Mouse (Mus musculus) midbrain, embryonic 16.5 days (tissue): ENCODE measurements at regions not wholly inside any gene's neighbourhood (a gene's known extent, or its start where the extent isn't known, plus 50 kb on each side); places are given as distances from the start of the nearest gene placed in this dataset.

Experiments
- ATAC-seq: fragments of 200-750 bp; cut with Nextera tagmentation; 2 replicates; pipeline ENCODE4 v1.8.0; 2017; ENCODE audit warnings: moderate TSS enrichment
- H3K27ac ChIP-seq: fragments of 300-500 bp; sonication (generic); 2 replicates; pipeline ENCODE4 v1.5.1; 2014; ENCODE audit warnings: mild to moderate bottlenecking, low read length, mixed read lengths
- H3K27me3 ChIP-seq: fragments of 300-500 bp; sonication (generic); 2 replicates; pipeline ENCODE4 v1.6.1; 2014; ENCODE audit warnings: low read depth, low read length, mixed read lengths; ENCODE audit not compliant: control insufficient read depth, insufficient read depth
- H3K36me3 ChIP-seq: fragments of 300-500 bp; sonication (generic); 2 replicates; pipeline ENCODE4 v1.6.1; 2014; ENCODE audit warnings: mild to moderate bottlenecking, low read length, moderate library complexity, mixed read lengths; ENCODE audit not compliant: control insufficient read depth, insufficient read depth
- H3K4me1 ChIP-seq: fragments of 300-500 bp; sonication (generic); 2 replicates; pipeline ENCODE4 v1.6.1; 2014; ENCODE audit warnings: mild to moderate bottlenecking, low read length, mixed read lengths; ENCODE audit not compliant: control insufficient read depth, insufficient read depth
- H3K4me2 ChIP-seq: fragments of 300-500 bp; sonication (generic); 2 replicates; pipeline ENCODE4 v1.6.1; 2014; ENCODE audit warnings: mild to moderate bottlenecking, low read length, mixed read lengths
- H3K4me3 ChIP-seq: fragments of 300-500 bp; sonication (generic); 2 replicates; pipeline ENCODE4 v1.5.1; 2014; ENCODE audit warnings: low read depth, mild to moderate bottlenecking, low read length, moderate library complexity, mixed read lengths
- H3K9ac ChIP-seq: fragments of 300-500 bp; sonication (generic); 2 replicates; pipeline ENCODE4 v1.6.1; 2014; ENCODE audit warnings: low read depth, low read length, mixed read lengths
- H3K9me3 ChIP-seq: fragments of 300-500 bp; sonication (generic); replicated peaks from 2 replicates; pipeline ENCODE4 v1.6.1; 2014; ENCODE audit warnings: mild to moderate bottlenecking, low read length, mixed read lengths; ENCODE audit not compliant: control insufficient read depth, poor library complexity, severe bottlenecking
- WGBS: fragments of 180-500 bp; shearing (Covaris S2); extraction: QIAGEN DNeasy Blood & Tissue Kit; methylation state at CpG from one replicate; pipeline ENCODE4 v1.1.7; 2014; 5-methylcytosine and 5-hydroxymethylcytosine counted together

DNA sequence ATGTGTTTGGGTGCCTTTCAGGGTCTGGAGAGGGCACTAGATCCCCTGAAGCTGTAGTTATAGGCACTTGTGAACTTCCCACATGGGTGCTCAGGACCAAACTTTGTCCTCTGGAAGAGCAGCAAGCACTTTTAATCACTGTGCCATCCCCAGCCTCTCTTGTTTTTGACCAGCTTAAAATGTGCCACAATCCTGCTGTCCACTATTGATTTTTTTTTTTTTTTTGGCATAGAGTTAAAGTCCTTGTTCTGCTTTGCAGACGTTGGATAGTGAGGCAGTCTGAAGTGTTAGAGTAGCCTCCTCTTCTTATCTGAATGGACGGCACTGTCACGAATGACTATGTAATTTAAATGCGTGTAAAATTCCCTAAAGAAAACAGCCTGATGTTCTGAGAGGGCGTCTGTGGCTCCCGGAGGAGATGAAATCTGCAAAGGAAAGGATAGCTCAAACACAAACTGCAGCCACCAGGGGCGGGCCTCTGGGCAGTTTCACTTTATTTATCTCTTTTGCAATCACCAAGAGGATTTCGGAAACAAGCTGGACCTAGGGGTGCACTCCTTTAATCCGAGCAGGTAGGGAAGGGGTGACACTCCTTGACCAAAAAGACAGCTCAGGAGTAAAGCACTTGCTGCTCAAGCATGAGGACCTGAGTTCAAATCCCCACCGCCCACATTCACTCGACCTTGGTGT, 63.5 kb upstream of the Smyd2 start:
- no peaks in the 10 kb centered on the region for H3K9me3 ChIP-seq
- H3K9ac ChIP-seq, result no peak overlapping the region
- peaks cover 8% of the 10 kb centered on the region; the same call in 1 of the 2 replicates for H3K4me1 ChIP-seq
- no peak overlapping the region for H3K4me3 ChIP-seq
- H3K27ac ChIP-seq, result no peak overlapping the region
- H3K4me2 ChIP-seq, result no peak overlapping the region
- no peak for ATAC-seq
- 57% methylated on average over 11 of the region's 11 CpGs for WGBS
- no peaks in the 10 kb centered on the region for H3K36me3 ChIP-seq
- no peaks in the 10 kb centered on the region for H3K27me3 ChIP-seq

DNA sequence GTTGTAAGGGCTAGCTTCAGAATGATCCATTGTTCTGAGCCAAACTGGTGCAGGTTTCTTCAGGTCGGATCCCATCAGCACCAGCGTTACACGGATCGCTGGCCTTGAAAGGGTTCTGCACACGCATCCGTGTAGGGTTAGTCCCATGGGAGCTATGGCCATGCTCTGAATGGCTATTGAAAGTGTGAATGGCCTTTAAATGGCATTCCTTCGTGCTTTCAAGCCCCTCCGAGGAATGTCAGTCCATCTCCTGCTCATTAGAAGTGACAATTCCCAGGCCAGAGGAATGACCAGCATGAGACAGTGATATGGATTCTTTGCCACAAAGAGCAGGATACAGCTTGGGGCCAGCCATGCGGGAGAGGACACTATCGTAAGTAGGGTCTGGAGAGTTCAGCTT, 56.1 kb upstream of the Smyd2 start:
- no peak overlapping the region for H3K4me2 ChIP-seq

DNA sequence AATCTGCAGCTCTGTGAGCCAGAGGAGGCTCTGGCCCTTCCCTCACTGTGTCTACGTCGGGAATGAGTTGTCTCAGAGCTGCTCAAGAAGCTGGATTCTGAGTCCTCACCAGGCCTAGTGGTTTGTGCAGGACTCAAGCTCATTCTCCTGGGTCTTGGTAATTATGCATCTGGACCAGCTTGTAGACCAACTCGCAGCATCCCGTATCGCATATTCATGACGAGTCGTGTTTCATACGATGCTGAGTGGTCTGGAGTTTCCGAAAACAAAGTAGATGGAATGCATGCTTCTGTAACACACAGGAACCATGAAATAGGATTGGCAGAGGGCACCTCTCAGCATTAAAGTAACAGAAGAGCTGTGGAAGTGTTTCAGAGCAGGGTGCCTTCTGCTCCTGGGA, 53.5 kb upstream of the Smyd2 start:
- H3K27ac ChIP-seq, result no peak overlapping the region
- H3K9me3 ChIP-seq, result no peaks in the 10 kb centered on the region
- H3K4me3 ChIP-seq, result no peak overlapping the region
- no peak overlapping the region for H3K9ac ChIP-seq
- 0 out of 2 replicates have a peak, but pooled peaks cover 3% of the 10 kb centered on the region for H3K4me1 ChIP-seq
- no peaks in the 10 kb centered on the region for H3K27me3 ChIP-seq
- no peaks in the 10 kb centered on the region for H3K36me3 ChIP-seq
- 45% methylated on average over 9 of the region's 9 CpGs for WGBS
- no peak overlapping the region for H3K4me2 ChIP-seq
- no peak for ATAC-seq

More for the DNA sequence above, 56.1 kb upstream of the Smyd2 start:
- 50% methylated on average over 10 of the region's 10 CpGs for WGBS
- Histone ChIP-seq H3K9me3 (no peaks in the 10 kb centered on the region), H3K27ac (no peak overlapping the region), H3K27me3 (no peaks in the 10 kb centered on the region), H3K36me3 (no peaks in the 10 kb centered on the region), H3K9ac (no peak overlapping the region), H3K4me1 (no peaks in the 10 kb centered on the region), H3K4me3 (no peak overlapping the region)
- no peak for ATAC-seq

DNA sequence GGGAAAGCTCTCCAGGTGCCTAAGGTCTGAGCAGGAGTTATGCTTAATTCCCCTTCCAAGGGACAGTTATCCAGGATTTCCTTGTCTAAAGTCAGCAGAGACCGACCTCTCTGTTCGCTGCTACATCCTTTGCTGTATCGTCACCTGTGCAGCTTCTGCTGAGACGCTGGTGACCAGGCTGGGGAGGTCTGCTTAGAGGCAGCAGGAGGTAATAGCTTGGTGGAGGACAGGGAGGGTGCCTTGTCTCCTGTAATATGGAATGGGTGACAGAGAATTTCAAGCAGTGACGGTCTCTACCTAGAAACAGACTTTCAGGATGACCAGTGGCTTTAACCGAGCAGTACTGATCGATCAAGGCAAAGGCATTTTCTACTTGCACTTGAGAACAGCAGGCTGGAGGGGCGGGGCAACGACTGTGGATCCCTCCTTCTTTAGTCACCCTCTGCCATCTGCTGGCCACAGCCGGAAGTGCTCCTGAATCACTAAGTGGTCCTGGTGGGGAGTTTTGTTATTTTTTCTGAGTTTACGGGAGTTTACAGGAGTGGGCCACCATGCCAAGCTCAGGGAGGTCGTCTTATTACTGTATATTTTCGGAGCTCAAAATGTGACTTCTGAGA, 50.7 kb upstream of the Smyd2 start:
- Histone ChIP-seq H3K9ac (peak overlapping the region; percentile 56), H3K4me1 (0 out of 2 replicates have a peak, but pooled peaks cover 3% of the 10 kb centered on the region), H3K27ac (no peak overlapping the region), H3K36me3 (no peaks in the 10 kb centered on the region), H3K9me3 (no peaks in the 10 kb centered on the region), H3K4me3 (peak overlapping the region; percentile 10; the same call in 1 of the 2 replicates), H3K27me3 (no peaks in the 10 kb centered on the region), H3K4me2 (peak overlapping the region; percentile 52)
- WGBS, result 15% methylated on average over 13 of the region's 13 CpGs
- ATAC-seq, result peak; percentile 80
